Mouse (Mus musculus): ENCODE data around the gene Tlr9. TPM values are rescaled to one million over a fixed set of nuclear protein-coding genes. Genes with fewer than 3 reads are reported as not detected.

Gene Tlr9
- total and polyA plus RNA-seq, 3 experiments = 0.27 TPM; not detected in 2

GRCm38 (mm10) chr9:106208181-106208580, 14.2 kb upstream of the Tlr9 start:
- Histone ChIP-seq H3K27me3 (ENCODE audit: insufficient read depth, low read length) (no peaks in the 10 kb centered on the region), H3K4me3 (ENCODE audit: low read depth, low read length) (no peak overlapping the region), H3K4me1 (ENCODE audit: insufficient read depth, low read depth, low read length) (peaks cover 51% of the 10 kb centered on the region), H3K36me3 (replicated peaks) (peaks cover 82% of the 10 kb centered on the region), H3K9me3 (replicated peaks) (no peaks in the 10 kb centered on the region)
- ATAC-seq (ENCODE audit: extremely low read depth, insufficient number of reproducible peaks, low FRiP score, poor library complexity, severe bottlenecking) (no peak), DNase-seq (ENCODE audit: low spot score) (no peak)
- no peak for TF ChIP-seq GATA2 (IDR thresholded peaks at IDR 0.05; ENCODE audit: borderline replicate concordance, low read depth, low read length)

GRCm38 (mm10) chr9:106209954-106210353, 12.4 kb upstream of the Tlr9 start:
- ATAC-seq (ENCODE audit: extremely low read depth, insufficient number of reproducible peaks, low FRiP score, poor library complexity, severe bottlenecking) (no peak), DNase-seq (ENCODE audit: low spot score) (no peak)
- Histone ChIP-seq H3K9me3 (replicated peaks) (no peaks in the 10 kb centered on the region), H3K4me1 (ENCODE audit: insufficient read depth, low read depth, low read length) (peaks cover 33% of the 10 kb centered on the region), H3K36me3 (replicated peaks) (peaks cover 90% of the 10 kb centered on the region), H3K4me3 (ENCODE audit: low read depth, low read length) (no peak overlapping the region), H3K27me3 (ENCODE audit: insufficient read depth, low read length) (no peaks in the 10 kb centered on the region)
- no peak for TF ChIP-seq POLR2AphosphoS5 (IDR thresholded peaks at IDR 0.05; ENCODE audit: insufficient replicate concordance, low read depth, low read length)
- TF ChIP-seq GATA2 (IDR thresholded peaks at IDR 0.05; ENCODE audit: borderline replicate concordance, low read depth, low read length) = no peak

DNA sequence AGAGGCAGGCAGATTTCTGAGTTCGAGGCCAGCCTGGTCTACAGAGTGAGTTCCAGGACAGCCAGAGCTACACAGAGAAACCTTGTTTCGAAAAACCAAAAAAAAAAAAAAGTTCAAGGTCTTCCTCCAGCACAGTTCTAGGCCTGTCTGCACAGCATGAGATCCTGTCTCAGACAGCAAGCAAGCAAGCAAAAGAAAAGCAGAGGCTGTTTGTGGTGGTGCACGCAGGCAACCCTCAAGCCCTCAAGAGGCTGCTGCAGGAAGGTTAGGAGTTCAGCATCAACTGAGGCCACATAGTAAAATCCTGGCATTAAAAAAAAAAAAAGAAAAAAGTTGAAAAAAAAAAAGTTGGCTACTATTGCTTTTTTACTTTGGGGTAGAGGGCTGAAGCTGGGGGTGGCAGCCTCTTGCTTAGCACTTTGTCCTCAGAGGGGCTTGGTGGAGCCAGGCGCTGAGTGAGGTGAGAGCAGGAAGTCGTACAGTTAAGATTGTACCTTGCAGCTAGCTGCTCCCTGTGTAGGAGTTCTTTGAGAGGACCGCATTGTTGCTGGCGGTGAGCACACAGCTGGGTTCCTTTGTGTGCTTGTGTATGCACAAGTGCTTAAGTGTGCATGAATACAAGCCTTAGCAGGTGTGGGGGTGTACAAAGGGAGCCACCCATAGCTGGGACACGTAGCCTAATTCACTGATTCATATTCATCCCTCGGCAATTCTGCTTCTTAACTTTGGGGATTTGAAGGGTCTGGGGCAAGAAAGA, 11.4 kb upstream of the Tlr9 start:
- ATAC-seq (ENCODE audit: extremely low read depth, insufficient number of reproducible peaks, low FRiP score, poor library complexity, severe bottlenecking) (no peak), DNase-seq (ENCODE audit: low spot score) (no peak)
- Histone ChIP-seq H3K36me3 (replicated peaks) (peaks cover 88% of the 10 kb centered on the region), H3K4me3 (ENCODE audit: low read depth, low read length) (no peak overlapping the region), H3K4me1 (ENCODE audit: insufficient read depth, low read depth, low read length) (peaks cover 23% of the 10 kb centered on the region), H3K27me3 (ENCODE audit: insufficient read depth, low read length) (no peaks in the 10 kb centered on the region), H3K9me3 (replicated peaks) (no peaks in the 10 kb centered on the region)
- TF ChIP-seq POLR2AphosphoS5 (IDR thresholded peaks at IDR 0.05; ENCODE audit: insufficient replicate concordance, low read depth, low read length) = no peak
- no peak for TF ChIP-seq GATA1 (IDR thresholded peaks at IDR 0.05; ENCODE audit: borderline replicate concordance, low read length)
- no peak for TF ChIP-seq TAL1 (conservative IDR thresholded peaks at IDR 0.05; ENCODE audit: low read depth, low read length)
- TF ChIP-seq GATA2 (IDR thresholded peaks at IDR 0.05; ENCODE audit: borderline replicate concordance, low read depth, low read length) = no peak
- TF ChIP-seq CTCF (IDR thresholded peaks at IDR 0.05; ENCODE audit: low read depth, low read length) = no peak

- ATAC-seq (ENCODE audit: extremely low read depth, insufficient number of reproducible peaks, low FRiP score, poor library complexity, severe bottlenecking) = peak; percentile 87
- Histone ChIP-seq H3K36me3 (replicated peaks) (peaks cover 86% of the 10 kb centered on the region), H3K4me3 (ENCODE audit: low read depth, low read length) (no peak overlapping the region), H3K27me3 (ENCODE audit: insufficient read depth, low read length) (no peaks in the 10 kb centered on the region), H3K4me1 (ENCODE audit: insufficient read depth, low read depth, low read length) (peaks cover 15% of the 10 kb centered on the region), H3K9me3 (replicated peaks) (no peaks in the 10 kb centered on the region)
- peak; percentile 79 for DNase-seq (ENCODE audit: low spot score)
- TF ChIP-seq CTCF (IDR thresholded peaks at IDR 0.05; ENCODE audit: low read depth, low read length) (peak; percentile 92), TAL1 (conservative IDR thresholded peaks at IDR 0.05; ENCODE audit: low read depth, low read length) (no peak), GATA1 (IDR thresholded peaks at IDR 0.05; ENCODE audit: borderline replicate concordance, low read length) (no peak), POLR2AphosphoS5 (IDR thresholded peaks at IDR 0.05; ENCODE audit: insufficient replicate concordance, low read depth, low read length) (no peak), GATA2 (IDR thresholded peaks at IDR 0.05; ENCODE audit: borderline replicate concordance, low read depth, low read length) (no peak)
These were observed 10.5 kb upstream of the Tlr9 start for GRCm38 (mm10) chr9:106211680-106212593.

DNA sequence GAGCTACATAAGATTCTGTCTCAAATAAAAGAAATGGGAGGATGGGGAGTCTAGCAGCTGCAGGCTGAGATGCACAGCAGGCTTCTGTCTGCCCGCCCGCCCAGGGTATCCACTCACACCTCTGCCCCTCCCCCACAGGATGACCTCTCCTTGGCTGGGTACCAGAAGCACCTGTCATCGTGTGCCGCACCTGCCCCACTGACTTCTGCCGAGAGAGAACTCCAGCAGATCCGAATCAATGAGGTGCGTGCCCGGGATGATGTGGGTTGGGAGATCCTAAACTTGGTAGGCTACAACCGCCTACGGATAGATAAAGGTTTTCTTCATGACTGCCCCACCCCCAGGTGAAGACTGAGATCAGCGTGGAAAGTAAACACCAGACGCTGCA, 9.8 kb upstream of the Tlr9 start:
- TF ChIP-seq GATA1 (IDR thresholded peaks at IDR 0.05; ENCODE audit: borderline replicate concordance, low read length) (no peak), CTCF (IDR thresholded peaks at IDR 0.05; ENCODE audit: low read depth, low read length) (no peak)
- H3K4me3 ChIP-seq (ENCODE audit: low read depth, low read length) = no peak overlapping the region
- DNase-seq (ENCODE audit: low spot score) (no peak), ATAC-seq (ENCODE audit: extremely low read depth, insufficient number of reproducible peaks, low FRiP score, poor library complexity, severe bottlenecking) (no peak)
- H3K9me3 ChIP-seq (replicated peaks) = no peaks in the 10 kb centered on the region
- peaks cover 79% of the 10 kb centered on the region for H3K36me3 ChIP-seq (replicated peaks)
- no peaks in the 10 kb centered on the region for H3K27me3 ChIP-seq (ENCODE audit: insufficient read depth, low read length)
- peaks cover 9% of the 10 kb centered on the region for H3K4me1 ChIP-seq (ENCODE audit: insufficient read depth, low read depth, low read length)

- no peak for TF ChIP-seq TAL1 (conservative IDR thresholded peaks at IDR 0.05; ENCODE audit: low read depth, low read length)
- no peak for TF ChIP-seq GATA1 (IDR thresholded peaks at IDR 0.05; ENCODE audit: borderline replicate concordance, low read length)
- no peak for TF ChIP-seq POLR2AphosphoS5 (IDR thresholded peaks at IDR 0.05; ENCODE audit: insufficient replicate concordance, low read depth, low read length)
- no peak for TF ChIP-seq GATA2 (IDR thresholded peaks at IDR 0.05; ENCODE audit: borderline replicate concordance, low read depth, low read length)
- H3K27me3 ChIP-seq (ENCODE audit: insufficient read depth, low read length) = no peaks in the 10 kb centered on the region; the same call in 1 of the 2 replicates
- H3K9me3 ChIP-seq (replicated peaks) = no peaks in the 10 kb centered on the region
- no peak for ATAC-seq (ENCODE audit: extremely low read depth, insufficient number of reproducible peaks, low FRiP score, poor library complexity, severe bottlenecking)
- H3K4me1 ChIP-seq (ENCODE audit: insufficient read depth, low read depth, low read length) = peaks cover 9% of the 10 kb centered on the region
- H3K36me3 ChIP-seq (replicated peaks) = peaks cover 57% of the 10 kb centered on the region
- no peak for DNase-seq (ENCODE audit: low spot score)
- no peak overlapping the region for H3K4me3 ChIP-seq (ENCODE audit: low read depth, low read length)
These were observed 6.9 kb upstream of the Tlr9 start for GRCm38 (mm10) chr9:106215341-106216125.
